Mouse (Mus musculus): Measurements from ENCODE around the gene Casp6.

The Casp6 gene

GRCm38 (mm10) chr3:129901271-129901809, at the start of gene Casp6:
Gene Casp6, plus strand, starts transcription at chr3:129901425.
- peak; percentile 71 to 72 for DNase-seq (ENCODE audit: low spot score in 2 of 2)

GRCm38 (mm10) chr3:129862592-129862991, 38.6 kb upstream of the Casp6 start:
- DNase-seq (ENCODE audit: low spot score in 2 of 2), result no peak

- peak; percentile 7 to 17 for DNase-seq (ENCODE audit: low spot score in 2 of 2)
Observed at GRCm38 (mm10) chr3:129863698-129864097, 37.5 kb upstream of the Casp6 start.

- DNase-seq (ENCODE audit: low spot score in 2 of 2), result no peak
Observed at GRCm38 (mm10) chr3:129877327-129877726, 23.9 kb upstream of the Casp6 start.

DNA sequence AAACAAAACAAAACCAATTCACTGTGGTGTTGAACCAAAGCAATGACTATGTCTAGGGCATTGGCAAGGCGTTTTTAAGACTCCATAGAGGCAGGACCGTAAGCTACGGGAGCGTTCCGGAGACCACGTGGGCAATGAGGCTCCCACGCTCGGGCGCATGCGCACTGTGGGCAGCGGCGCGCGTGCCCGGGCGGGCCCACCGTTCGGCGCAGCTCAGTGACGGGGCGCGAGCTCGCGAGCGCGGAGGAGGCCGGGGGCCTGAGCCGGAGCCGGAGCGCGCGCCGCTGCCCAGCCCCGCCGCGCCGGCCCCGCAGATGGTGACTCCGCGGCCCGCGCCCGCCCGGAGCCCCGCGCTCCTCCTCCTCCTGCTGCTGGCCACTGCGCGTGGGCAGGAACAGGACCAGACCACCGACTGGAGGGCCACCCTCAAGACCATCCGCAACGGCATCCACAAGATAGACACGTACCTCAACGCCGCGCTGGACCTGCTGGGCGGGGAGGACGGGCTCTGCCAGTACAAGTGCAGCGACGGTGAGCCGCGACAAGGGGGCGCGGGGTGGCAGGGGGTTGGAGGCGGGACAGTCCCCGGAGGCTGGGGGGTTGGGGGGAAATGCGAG, 22.7 kb upstream of the Casp6 start, which contains the start of gene Pla2g12a:
Pla2g12a (plus strand) TSS at position 202 of the 617 bp plus-strand sequence.
- peak; percentile 91 to 93 for DNase-seq (ENCODE audit: low spot score in 2 of 2)

- DNase-seq (ENCODE audit: low spot score in 2 of 2), result no peak
Observed at GRCm38 (mm10) chr3:129879131-129879757, 22.0 kb upstream of the Casp6 start.

DNA sequence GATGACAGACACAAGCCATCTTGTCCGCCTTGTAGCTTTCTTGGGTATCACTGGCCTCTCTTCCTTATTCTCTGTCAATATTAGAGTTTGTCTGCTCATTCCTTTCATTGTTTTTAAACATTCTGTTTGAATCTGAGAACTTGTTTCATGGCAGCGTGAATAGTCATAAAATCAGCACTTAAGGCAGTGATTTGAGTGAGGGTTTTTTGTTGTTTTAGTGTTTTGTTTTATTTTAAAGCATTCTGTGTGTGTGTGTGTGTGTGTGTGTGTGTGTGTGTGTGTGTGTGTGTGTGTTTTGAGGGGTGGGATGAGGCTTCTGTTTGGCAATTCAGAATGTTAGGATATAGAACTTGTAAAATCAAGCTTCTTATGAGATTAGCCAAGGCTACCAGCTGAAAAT, 21.3 kb upstream of the Casp6 start:
- no peak for DNase-seq (ENCODE audit: low spot score in 2 of 2)

GRCm38 (mm10) chr3:129880925-129881593, 20.2 kb upstream of the Casp6 start:
- no peak for DNase-seq (ENCODE audit: low spot score in 2 of 2)

- DNase-seq (ENCODE audit: low spot score in 2 of 2), result no peak
Observed at GRCm38 (mm10) chr3:129885577-129885976, 15.6 kb upstream of the Casp6 start.

GRCm38 (mm10) chr3:129886430-129886829, 14.8 kb upstream of the Casp6 start:
- DNase-seq (ENCODE audit: low spot score in 2 of 2), result no peak

DNA sequence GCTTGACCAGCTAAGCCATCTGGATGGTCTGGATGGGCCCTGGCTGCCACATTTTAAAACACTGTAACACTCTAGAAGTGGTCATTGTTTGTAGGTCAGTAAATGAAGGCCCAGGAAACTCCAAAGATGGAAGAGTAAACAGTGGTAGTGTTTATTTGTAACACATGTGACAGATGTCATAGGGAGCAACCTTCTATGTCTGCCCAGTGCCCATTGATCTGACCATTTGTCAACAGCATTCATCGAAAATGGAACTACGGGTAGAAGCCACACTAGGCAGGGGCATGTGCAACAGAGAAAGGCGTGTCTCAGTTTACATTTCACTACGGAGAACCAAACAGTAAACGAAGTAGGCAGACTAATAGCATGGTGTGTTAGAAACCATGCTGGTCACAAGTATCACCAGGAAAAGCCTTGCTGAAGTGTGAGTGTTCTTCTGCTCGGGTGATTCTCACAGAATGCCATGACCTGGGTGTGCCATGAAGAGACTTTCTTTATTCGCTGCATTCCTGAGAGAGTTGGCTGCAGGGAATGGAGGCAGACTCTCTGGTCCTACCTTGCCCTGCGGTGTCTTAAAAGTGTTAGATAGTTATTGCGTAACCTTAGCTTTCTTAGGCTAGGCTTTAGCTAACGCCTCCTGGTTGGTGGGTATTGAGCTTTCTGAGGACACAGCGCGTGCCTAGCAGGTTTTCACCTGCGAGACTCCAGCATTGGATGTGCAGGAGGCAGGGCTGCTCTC, 13.3 kb upstream of the Casp6 start:
- no peak for DNase-seq (ENCODE audit: low spot score in 2 of 2)

DNA sequence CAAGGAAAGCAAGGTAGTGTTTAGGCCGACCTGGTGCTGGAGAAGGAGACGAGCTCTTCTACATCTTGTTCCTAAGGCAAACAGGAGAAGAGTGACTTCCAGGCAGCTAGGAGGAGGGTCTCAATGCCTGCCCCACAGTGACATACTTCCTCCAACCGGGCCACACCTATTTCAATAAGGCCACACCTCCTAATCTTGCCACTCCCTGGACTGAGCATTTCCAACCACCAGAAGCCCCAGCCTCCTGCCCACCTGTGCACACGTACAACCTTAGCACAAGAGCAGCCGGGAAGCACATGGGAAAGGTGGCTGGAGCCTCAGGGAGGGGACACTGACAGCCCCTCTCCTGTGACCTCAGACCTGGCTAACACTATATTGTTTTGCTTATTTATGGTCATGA, 9.2 kb upstream of the Casp6 start:
- no peak for DNase-seq (ENCODE audit: low spot score in 2 of 2)

GRCm38 (mm10) chr3:129893143-129893542, 8.1 kb upstream of the Casp6 start:
- DNase-seq (ENCODE audit: low spot score in 2 of 2), result no peak

GRCm38 (mm10) chr3:129896591-129896990, 4.6 kb upstream of the Casp6 start:
- no peak for DNase-seq (ENCODE audit: low spot score in 2 of 2)

- DNase-seq (ENCODE audit: low spot score in 2 of 2), result no peak
Observed at GRCm38 (mm10) chr3:129898886-129899285, 2.3 kb upstream of the Casp6 start.

DNA sequence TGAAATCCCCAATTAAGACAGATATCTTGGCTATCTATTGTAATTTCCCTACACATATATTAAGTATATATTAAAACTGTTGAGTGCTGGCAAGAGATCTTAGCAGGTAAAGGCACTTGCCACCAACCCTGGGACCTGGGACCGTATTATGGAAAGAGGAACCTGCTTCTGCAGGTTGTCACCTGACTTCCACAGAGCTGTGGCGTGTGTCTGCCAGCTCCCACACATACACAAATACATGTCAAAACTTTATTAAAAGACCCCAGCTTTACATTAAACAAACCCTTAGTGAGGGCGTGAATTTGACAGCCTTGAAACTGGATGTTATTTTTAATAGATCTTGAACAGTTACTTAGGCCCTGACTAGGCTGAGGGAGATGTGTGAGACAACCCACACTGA, 2.1 kb downstream of the Casp6 start:
- no peak for DNase-seq (ENCODE audit: low spot score in 2 of 2)

DNA sequence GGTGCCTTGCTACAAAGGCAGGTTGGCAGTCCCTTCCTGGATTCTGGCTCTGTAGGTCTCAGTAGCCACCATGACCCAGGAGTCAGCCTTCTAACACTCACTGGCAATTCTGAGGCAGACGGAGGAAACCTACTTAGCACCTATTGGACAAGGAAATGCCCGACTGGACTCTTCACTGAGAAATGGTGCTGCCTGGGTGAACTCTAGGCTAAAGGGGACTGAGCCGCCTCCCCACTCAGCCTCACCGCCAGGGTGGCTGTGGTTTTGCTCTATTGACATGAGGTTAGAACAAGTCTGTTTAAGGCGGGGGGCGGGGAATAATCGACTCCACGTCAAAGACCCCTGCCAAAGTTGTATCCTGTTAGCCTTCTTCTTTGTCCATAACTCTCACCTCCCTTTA, 2.6 kb downstream of the Casp6 start:
- DNase-seq (ENCODE audit: low spot score in 2 of 2), result no peak

DNA sequence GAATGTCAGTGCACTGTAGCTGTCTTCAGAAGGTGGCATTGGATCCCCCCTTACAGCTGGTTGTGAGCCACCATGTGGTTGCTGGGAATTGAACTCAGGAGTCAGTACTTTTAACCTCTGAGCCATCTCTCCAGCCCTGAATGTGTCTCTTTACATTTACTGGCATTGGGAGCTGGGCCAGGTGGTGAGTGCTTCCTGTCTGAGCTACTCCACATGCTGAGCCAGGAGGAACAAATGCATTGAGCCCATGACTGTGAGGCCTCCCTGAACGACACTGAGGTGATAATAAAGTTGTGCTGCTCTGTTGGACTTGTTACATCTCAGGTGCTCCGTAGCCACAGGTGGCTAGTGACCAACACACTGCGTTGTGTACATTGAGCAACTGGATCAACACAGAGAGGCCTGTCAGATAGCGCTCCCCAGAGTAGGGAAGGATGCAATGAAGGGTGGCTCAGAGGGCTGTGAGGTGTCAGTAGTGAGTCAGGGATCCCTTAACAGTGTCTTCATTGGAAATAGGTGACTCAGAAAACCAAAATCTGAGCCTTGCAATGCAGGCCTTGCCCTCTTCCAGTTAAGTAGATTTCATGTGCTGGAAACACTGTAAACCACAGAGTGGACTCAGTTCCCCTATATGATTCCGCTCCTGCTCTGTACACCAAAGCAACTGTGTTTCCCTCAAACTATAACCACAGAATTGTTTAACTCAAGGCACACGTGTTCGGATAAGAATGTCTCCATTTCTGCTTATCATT, 3.3 kb downstream of the Casp6 start:
- no peak for DNase-seq (ENCODE audit: low spot score in 2 of 2)

DNA sequence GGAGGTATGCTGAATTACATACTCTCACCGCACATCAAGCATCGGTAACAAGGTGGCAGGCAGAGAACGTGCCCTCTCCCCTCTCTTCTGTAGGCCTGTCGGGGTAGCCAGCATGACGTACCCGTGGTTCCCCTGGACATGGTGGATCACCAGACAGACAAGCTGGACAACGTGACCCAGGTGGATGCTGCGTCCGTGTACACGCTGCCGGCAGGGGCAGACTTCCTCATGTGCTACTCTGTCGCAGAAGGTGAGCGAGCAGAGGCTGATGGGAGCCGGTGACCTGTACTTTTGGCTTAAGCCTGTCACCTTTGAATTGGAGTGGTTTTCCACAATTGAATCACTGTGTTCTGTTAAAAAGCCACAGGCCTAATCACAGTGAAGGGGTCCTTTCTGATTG, 10.8 kb downstream of the Casp6 start:
- DNase-seq (ENCODE audit: low spot score in 2 of 2), result no peak

- no peak for DNase-seq (ENCODE audit: low spot score in 2 of 2)
Observed at GRCm38 (mm10) chr3:129913241-129913640, 12.0 kb downstream of the Casp6 start.

- no peak for DNase-seq (ENCODE audit: low spot score in 2 of 2)
Observed at GRCm38 (mm10) chr3:129917424-129917823, 16.2 kb downstream of the Casp6 start.
